Mouse (Mus musculus): ENCODE data around the gene Defb15. TPM values are rescaled to one million over a fixed set of nuclear protein-coding genes. Genes with fewer than 3 reads are reported as not detected.
A peak's percentile ranks its signal among the peaks of the same experiment; 100 is the strongest.

Gene Defb15
- polyA plus RNA-seq (2012; rRNA removed): not detected in 2 replicates

- H3K27ac ChIP-seq (ENCODE audit: insufficient read depth, low read length): no peak within 1 kb of the TSS
- no peak within 1 kb of the TSS for H3K4me3 ChIP-seq (ENCODE audit: insufficient read depth, low read length)
- H3K4me1 ChIP-seq (ENCODE audit: control insufficient read depth, insufficient read depth, low read length): no peaks in the 10 kb centered on the region
- TF ChIP-seq CTCF (IDR thresholded peaks at IDR 0.05; ENCODE audit: extremely low read depth, insufficient read depth, low read length) (no peak), POLR2A (IDR thresholded peaks at IDR 0.05; ENCODE audit: extremely low read depth, insufficient read depth, low read length) (no peak)
Measured at GRCm38 (mm10) chr8:21932610-21933009, at the start of gene Defb15. Defb15 (minus strand) TSS chr8:21932710.

GRCm38 (mm10) chr8:21981664-21982337 lies 49.3 kb upstream of the Defb15 start:
- Histone ChIP-seq H3K27ac (ENCODE audit: insufficient read depth, low read length) (no peak overlapping the region), H3K4me1 (ENCODE audit: control insufficient read depth, insufficient read depth, low read length) (no peaks in the 10 kb centered on the region; the same call in 1 of the 2 replicates), H3K4me3 (ENCODE audit: insufficient read depth, low read length) (no peak overlapping the region)
- TF ChIP-seq POLR2A (IDR thresholded peaks at IDR 0.05; ENCODE audit: extremely low read depth, insufficient read depth, low read length) (no peak), CTCF (IDR thresholded peaks at IDR 0.05; ENCODE audit: extremely low read depth, insufficient read depth, low read length) (peak; percentile 54)

- no peak overlapping the region for H3K4me3 ChIP-seq (ENCODE audit: insufficient read depth, low read length)
- no peaks in the 10 kb centered on the region; the same call in 1 of the 2 replicates for H3K4me1 ChIP-seq (ENCODE audit: control insufficient read depth, insufficient read depth, low read length)
- TF ChIP-seq POLR2A (IDR thresholded peaks at IDR 0.05; ENCODE audit: extremely low read depth, insufficient read depth, low read length) (no peak), CTCF (IDR thresholded peaks at IDR 0.05; ENCODE audit: extremely low read depth, insufficient read depth, low read length) (no peak)
- no peak overlapping the region; the same call in 1 of the 2 replicates for H3K27ac ChIP-seq (ENCODE audit: insufficient read depth, low read length)
Measured at GRCm38 (mm10) chr8:21978193-21978592, 45.7 kb upstream of the Defb15 start.

GRCm38 (mm10) chr8:21969475-21969874 lies 37.0 kb upstream of the Defb15 start, which contains the start of gene Ccdc70:
Ccdc70 (plus strand) TSS chr8:21969775.
- no peak within 1 kb of the TSS for H3K4me3 ChIP-seq (ENCODE audit: insufficient read depth, low read length)
- no peak within 1 kb of the TSS for H3K27ac ChIP-seq (ENCODE audit: insufficient read depth, low read length)
- H3K4me1 ChIP-seq (ENCODE audit: control insufficient read depth, insufficient read depth, low read length): no peaks in the 10 kb centered on the region
- TF ChIP-seq POLR2A (IDR thresholded peaks at IDR 0.05; ENCODE audit: extremely low read depth, insufficient read depth, low read length) (no peak), CTCF (IDR thresholded peaks at IDR 0.05; ENCODE audit: extremely low read depth, insufficient read depth, low read length) (no peak)

GRCm38 (mm10) chr8:21966646-21967045 lies 34.1 kb upstream of the Defb15 start:
- TF ChIP-seq CTCF (IDR thresholded peaks at IDR 0.05; ENCODE audit: extremely low read depth, insufficient read depth, low read length): no peak
- TF ChIP-seq POLR2A (IDR thresholded peaks at IDR 0.05; ENCODE audit: extremely low read depth, insufficient read depth, low read length): no peak
- H3K4me3 ChIP-seq (ENCODE audit: insufficient read depth, low read length): no peak overlapping the region
- no peak overlapping the region for H3K27ac ChIP-seq (ENCODE audit: insufficient read depth, low read length)
- H3K4me1 ChIP-seq (ENCODE audit: control insufficient read depth, insufficient read depth, low read length): no peaks in the 10 kb centered on the region

GRCm38 (mm10) chr8:21958414-21958813 lies 25.9 kb upstream of the Defb15 start, which contains the start of gene Fam90a1a:
Fam90a1a (plus strand) TSS chr8:21958714.
- TF ChIP-seq POLR2A (IDR thresholded peaks at IDR 0.05; ENCODE audit: extremely low read depth, insufficient read depth, low read length) (no peak), CTCF (IDR thresholded peaks at IDR 0.05; ENCODE audit: extremely low read depth, insufficient read depth, low read length) (no peak)
- Histone ChIP-seq H3K4me3 (ENCODE audit: insufficient read depth, low read length) (no peak within 1 kb of the TSS), H3K27ac (ENCODE audit: insufficient read depth, low read length) (no peak within 1 kb of the TSS), H3K4me1 (ENCODE audit: control insufficient read depth, insufficient read depth, low read length) (no peaks in the 10 kb centered on the region)

- TF ChIP-seq POLR2A (IDR thresholded peaks at IDR 0.05; ENCODE audit: extremely low read depth, insufficient read depth, low read length) (no peak), CTCF (IDR thresholded peaks at IDR 0.05; ENCODE audit: extremely low read depth, insufficient read depth, low read length) (no peak)
- H3K27ac ChIP-seq (ENCODE audit: insufficient read depth, low read length): no peak overlapping the region
- H3K4me1 ChIP-seq (ENCODE audit: control insufficient read depth, insufficient read depth, low read length): no peaks in the 10 kb centered on the region
- H3K4me3 ChIP-seq (ENCODE audit: insufficient read depth, low read length): no peak overlapping the region
Measured at GRCm38 (mm10) chr8:21956336-21956735, 23.8 kb upstream of the Defb15 start.

- no peak for TF ChIP-seq POLR2A (IDR thresholded peaks at IDR 0.05; ENCODE audit: extremely low read depth, insufficient read depth, low read length)
- TF ChIP-seq CTCF (IDR thresholded peaks at IDR 0.05; ENCODE audit: extremely low read depth, insufficient read depth, low read length): peak; percentile 60
- H3K4me1 ChIP-seq (ENCODE audit: control insufficient read depth, insufficient read depth, low read length): no peaks in the 10 kb centered on the region
- no peak overlapping the region for H3K27ac ChIP-seq (ENCODE audit: insufficient read depth, low read length)
- H3K4me3 ChIP-seq (ENCODE audit: insufficient read depth, low read length): no peak overlapping the region
Measured at GRCm38 (mm10) chr8:21955321-21955720, 22.8 kb upstream of the Defb15 start.

GRCm38 (mm10) chr8:21947311-21948017 lies 15.0 kb upstream of the Defb15 start:
- H3K4me3 ChIP-seq (ENCODE audit: insufficient read depth, low read length): no peak overlapping the region
- no peaks in the 10 kb centered on the region for H3K4me1 ChIP-seq (ENCODE audit: control insufficient read depth, insufficient read depth, low read length)
- no peak overlapping the region for H3K27ac ChIP-seq (ENCODE audit: insufficient read depth, low read length)
- TF ChIP-seq POLR2A (IDR thresholded peaks at IDR 0.05; ENCODE audit: extremely low read depth, insufficient read depth, low read length) (no peak), CTCF (IDR thresholded peaks at IDR 0.05; ENCODE audit: extremely low read depth, insufficient read depth, low read length) (no peak)

Measured in cortical plate, adult 2 months (tissue).